Mouse (Mus musculus): ENCODE measurements at regions not wholly inside any gene's neighbourhood (a gene's known extent, or its start where the extent isn't known, plus 50 kb on each side); places are given as distances from the start of the nearest gene placed in this dataset.

DNA sequence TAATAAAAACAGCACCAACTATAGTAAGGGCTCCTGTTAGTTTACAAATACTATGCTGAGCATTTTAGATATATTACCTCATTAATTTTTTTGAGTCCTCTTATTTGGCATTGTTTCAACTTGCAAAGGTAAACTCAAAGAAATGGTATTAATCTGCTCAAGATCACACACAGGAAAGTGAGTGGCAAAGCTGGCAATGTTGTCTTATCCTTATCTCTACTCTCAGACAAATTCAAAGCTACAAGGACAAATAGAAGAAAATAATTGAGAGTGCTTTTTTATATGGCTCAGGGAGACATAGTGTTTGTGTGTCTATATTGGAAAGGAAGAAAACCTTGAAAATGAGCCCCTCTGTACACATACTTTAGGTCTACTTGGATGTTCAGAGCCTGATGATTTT lies 411.9 kb upstream of the Mgat4c start:
- no peaks in the 10 kb centered on the region for H3K4me1 ChIP-seq (ENCODE audit: control insufficient read depth, insufficient read depth, low read length)
- H3K4me3 ChIP-seq (replicated peaks; ENCODE audit: insufficient read depth, low read depth, low read length) = no peak overlapping the region
- H3K27ac ChIP-seq (ENCODE audit: insufficient read depth, low read length) = no peak overlapping the region
- DNase-seq = no peak
- H3K27me3 ChIP-seq (ENCODE audit: control insufficient read depth, insufficient read depth, low read length) = no peaks in the 10 kb centered on the region
- no peak for TF ChIP-seq POLR2A (IDR thresholded peaks at IDR 0.05; ENCODE audit: borderline replicate concordance, insufficient read depth, low read length)
- no peak for TF ChIP-seq CTCF (IDR thresholded peaks at IDR 0.05; ENCODE audit: borderline replicate concordance, insufficient read depth, low read depth, low read length)

GRCm38 (mm10) chr10:101271459-101272299 lies 409.6 kb upstream of the Mgat4c start:
- Histone ChIP-seq H3K4me3 (replicated peaks; ENCODE audit: insufficient read depth, low read depth, low read length) (no peak overlapping the region), H3K27me3 (ENCODE audit: control insufficient read depth, insufficient read depth, low read length) (no peaks in the 10 kb centered on the region), H3K27ac (ENCODE audit: insufficient read depth, low read length) (no peak overlapping the region), H3K4me1 (ENCODE audit: control insufficient read depth, insufficient read depth, low read length) (no peaks in the 10 kb centered on the region)
- no peak for TF ChIP-seq POLR2A (IDR thresholded peaks at IDR 0.05; ENCODE audit: borderline replicate concordance, insufficient read depth, low read length)
- no peak for TF ChIP-seq CTCF (IDR thresholded peaks at IDR 0.05; ENCODE audit: borderline replicate concordance, insufficient read depth, low read depth, low read length)
- no peak for DNase-seq
- 79% methylated on average over 3 of the region's 3 CpGs for WGBS

DNA sequence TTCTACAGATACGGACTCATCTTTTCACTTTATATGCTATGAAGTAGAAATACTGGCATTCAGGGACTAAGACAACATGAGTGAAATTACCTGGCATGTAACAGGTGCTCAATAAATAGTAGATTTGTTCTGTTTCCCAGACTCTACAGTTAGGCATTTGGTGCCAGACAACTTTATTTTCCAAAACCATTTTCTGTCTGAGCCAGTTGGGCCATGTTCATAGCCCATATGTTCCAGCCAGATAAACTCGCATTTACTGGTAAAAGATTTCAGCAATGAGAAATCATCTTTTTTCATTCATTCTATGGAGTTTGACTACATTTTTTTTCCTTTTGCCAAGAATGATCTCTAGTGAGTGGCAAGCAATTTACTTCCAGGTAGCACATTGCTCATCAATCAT lies 393.2 kb upstream of the Mgat4c start:
- WGBS = 68% methylated on average over 2 of the region's 2 CpGs
- DNase-seq = no peak
- TF ChIP-seq CTCF (IDR thresholded peaks at IDR 0.05; ENCODE audit: borderline replicate concordance, insufficient read depth, low read depth, low read length) = no peak
- TF ChIP-seq POLR2A (IDR thresholded peaks at IDR 0.05; ENCODE audit: borderline replicate concordance, insufficient read depth, low read length) = no peak

GRCm38 (mm10) chr10:101302138-101302780 lies 379.0 kb upstream of the Mgat4c start:
- TF ChIP-seq CTCF (IDR thresholded peaks at IDR 0.05; ENCODE audit: borderline replicate concordance, insufficient read depth, low read depth, low read length) = no peak
- TF ChIP-seq POLR2A (IDR thresholded peaks at IDR 0.05; ENCODE audit: borderline replicate concordance, insufficient read depth, low read length) = no peak
- 71% methylated on average over 2 of the region's 2 CpGs for WGBS
- no peaks in the 10 kb centered on the region for H3K27me3 ChIP-seq (ENCODE audit: control insufficient read depth, insufficient read depth, low read length)
- no peaks in the 10 kb centered on the region for H3K4me1 ChIP-seq (ENCODE audit: control insufficient read depth, insufficient read depth, low read length)
- no peak for DNase-seq
- H3K4me3 ChIP-seq (replicated peaks; ENCODE audit: insufficient read depth, low read depth, low read length) = no peak overlapping the region
- no peak overlapping the region for H3K27ac ChIP-seq (ENCODE audit: insufficient read depth, low read length)

More for the DNA sequence above, 393.2 kb upstream of the Mgat4c start:
- no peak overlapping the region for H3K4me3 ChIP-seq (replicated peaks; ENCODE audit: insufficient read depth, low read depth, low read length)
- no peak overlapping the region for H3K27ac ChIP-seq (ENCODE audit: insufficient read depth, low read length)
- no peaks in the 10 kb centered on the region for H3K4me1 ChIP-seq (ENCODE audit: control insufficient read depth, insufficient read depth, low read length)
- H3K27me3 ChIP-seq (ENCODE audit: control insufficient read depth, insufficient read depth, low read length) = no peaks in the 10 kb centered on the region

- H3K27me3 ChIP-seq (ENCODE audit: control insufficient read depth, insufficient read depth, low read length) = no peaks in the 10 kb centered on the region
Measured at GRCm38 (mm10) chr10:101304075-101304474, 377.2 kb upstream of the Mgat4c start.

DNA sequence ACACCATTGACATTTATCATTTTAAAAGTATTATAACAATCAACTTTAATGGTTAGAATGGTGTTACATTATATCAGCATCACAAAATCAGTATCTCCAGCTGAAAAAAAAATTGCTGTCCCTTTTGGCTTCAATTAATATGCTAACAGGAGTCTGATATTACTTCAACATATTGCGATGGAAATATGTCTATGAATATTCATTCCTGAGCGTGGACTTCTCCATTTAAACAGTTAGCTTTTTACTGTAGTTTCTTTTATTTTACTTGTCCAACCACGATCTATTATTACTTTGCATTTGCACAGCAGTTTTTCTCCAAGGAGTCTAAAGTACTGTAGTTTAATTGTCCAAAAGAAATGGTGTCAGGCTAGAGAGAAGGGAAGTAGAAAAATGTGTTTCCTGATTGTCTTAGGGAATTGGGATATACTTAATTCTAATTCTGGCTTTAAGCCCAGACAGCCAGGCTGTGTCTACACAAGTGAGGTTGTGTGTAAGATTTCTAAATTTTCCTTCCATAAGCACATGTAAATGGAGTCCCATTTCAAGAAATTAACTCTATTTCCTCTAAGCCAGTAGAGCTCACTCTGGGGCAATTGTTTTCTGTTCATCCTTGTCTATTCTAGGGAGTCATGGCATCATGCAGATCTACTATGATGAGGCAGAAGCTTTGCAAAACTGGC lies 364.5 kb upstream of the Mgat4c start:
- no peak for DNase-seq
- Histone ChIP-seq H3K27me3 (ENCODE audit: control insufficient read depth, insufficient read depth, low read length) (no peaks in the 10 kb centered on the region), H3K4me1 (ENCODE audit: control insufficient read depth, insufficient read depth, low read length) (no peaks in the 10 kb centered on the region), H3K27ac (ENCODE audit: insufficient read depth, low read length) (no peak overlapping the region), H3K4me3 (replicated peaks; ENCODE audit: insufficient read depth, low read depth, low read length) (no peak overlapping the region)
- WGBS = 66% methylated on average over 3 of the region's 3 CpGs
- no peak for TF ChIP-seq CTCF (IDR thresholded peaks at IDR 0.05; ENCODE audit: borderline replicate concordance, insufficient read depth, low read depth, low read length)
- no peak for TF ChIP-seq POLR2A (IDR thresholded peaks at IDR 0.05; ENCODE audit: borderline replicate concordance, insufficient read depth, low read length)

More at GRCm38 (mm10) chr10:101304075-101304474, 377.2 kb upstream of the Mgat4c start:
- H3K4me1 ChIP-seq (ENCODE audit: control insufficient read depth, insufficient read depth, low read length) = no peaks in the 10 kb centered on the region
- TF ChIP-seq CTCF (IDR thresholded peaks at IDR 0.05; ENCODE audit: borderline replicate concordance, insufficient read depth, low read depth, low read length) (no peak), POLR2A (IDR thresholded peaks at IDR 0.05; ENCODE audit: borderline replicate concordance, insufficient read depth, low read length) (no peak)
- no peak overlapping the region for H3K27ac ChIP-seq (ENCODE audit: insufficient read depth, low read length)
- DNase-seq = no peak
- no peak overlapping the region for H3K4me3 ChIP-seq (replicated peaks; ENCODE audit: insufficient read depth, low read depth, low read length)

- no peaks in the 10 kb centered on the region for H3K4me1 ChIP-seq (ENCODE audit: control insufficient read depth, insufficient read depth, low read length)
- H3K27ac ChIP-seq (ENCODE audit: insufficient read depth, low read length) = no peak overlapping the region
- H3K27me3 ChIP-seq (ENCODE audit: control insufficient read depth, insufficient read depth, low read length) = no peaks in the 10 kb centered on the region
- WGBS = 80% methylated on average over 4 of the region's 4 CpGs
- no peak overlapping the region for H3K4me3 ChIP-seq (replicated peaks; ENCODE audit: insufficient read depth, low read depth, low read length)
- TF ChIP-seq POLR2A (IDR thresholded peaks at IDR 0.05; ENCODE audit: borderline replicate concordance, insufficient read depth, low read length) (no peak), CTCF (IDR thresholded peaks at IDR 0.05; ENCODE audit: borderline replicate concordance, insufficient read depth, low read depth, low read length) (no peak)
- DNase-seq = no peak
Measured at GRCm38 (mm10) chr10:101321080-101321717, 360.1 kb upstream of the Mgat4c start.
